7 mouse cellular contexts compared by ENCODE assay signal in the genomic region with DNA sequence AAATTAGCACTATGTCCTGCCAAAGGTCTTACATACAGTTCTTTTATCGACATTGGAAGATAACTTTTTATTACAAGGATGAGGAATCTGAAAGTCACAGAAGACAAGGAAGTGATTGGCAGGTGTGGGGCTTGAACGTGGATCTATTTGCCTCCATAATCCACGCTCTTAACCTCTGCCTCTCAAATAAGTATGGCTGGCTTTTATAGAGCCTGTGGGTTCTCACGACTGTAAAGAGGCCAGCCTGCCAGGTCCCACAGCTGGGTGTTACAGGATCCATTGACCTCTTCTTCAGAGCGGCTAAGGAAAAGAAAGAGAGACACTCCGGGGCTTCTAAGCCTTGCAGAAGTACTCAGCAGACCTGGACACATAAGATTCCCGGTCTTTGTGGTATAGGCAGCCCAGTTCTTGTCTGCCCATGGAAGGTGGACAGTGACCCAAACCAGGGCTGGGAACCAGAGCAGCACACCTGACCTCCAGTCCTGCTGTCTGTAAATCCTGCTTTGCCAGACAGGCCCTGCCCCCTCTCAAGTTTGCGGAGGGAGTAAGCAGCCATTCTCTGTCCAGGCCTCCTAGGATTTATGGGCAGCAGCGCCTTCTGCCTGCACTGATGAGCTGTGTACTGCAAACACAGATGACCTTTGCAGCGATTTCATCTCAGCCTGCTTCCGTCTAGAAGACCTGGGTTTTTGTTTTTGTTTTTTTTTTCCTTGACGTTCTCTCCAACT.
DNase-seq lines count a peak whose midpoint lies in the region; ATAC-seq and TF ChIP-seq lines count a peak whose summit lies in the region.

No protein-coding gene starts in this region.

- H3K9ac ChIP-seq in forebrain, postnatal 0 days = no peak overlapping the region
- no peak overlapping the region for H3K9ac ChIP-seq in midbrain, embryonic 14.5 days (replicated peaks; ENCODE audit: low read length)

- H3K9me3 ChIP-seq in forebrain, postnatal 0 days (ENCODE audit: low read length) = no peaks in the 10 kb centered on the region
- no peaks in the 10 kb centered on the region for H3K9me3 ChIP-seq in midbrain, embryonic 14.5 days (ENCODE audit: control insufficient read depth, low read length)

- H3K36me3 ChIP-seq in forebrain, postnatal 0 days (ENCODE audit: insufficient read depth) = no peaks in the 10 kb centered on the region
- no peaks in the 10 kb centered on the region for H3K36me3 ChIP-seq in midbrain, embryonic 14.5 days (ENCODE audit: control insufficient read depth, insufficient read depth, low read length)

- H3K4me3 ChIP-seq in forebrain, postnatal 0 days (ENCODE audit: low read depth, low read length) = no peak overlapping the region
- no peak overlapping the region for H3K4me3 ChIP-seq in midbrain, embryonic 14.5 days (replicated peaks; ENCODE audit: low read depth, low read length)

- TF ChIP-seq CTCF in forebrain, postnatal 0 days (IDR thresholded peaks at IDR 0.05; ENCODE audit: low read depth) = peak; percentile 28; the same call in 1 of the 2 replicates

- peak; percentile 14 for DNase-seq in ovary, adult 18-20 months (ENCODE audit: low spot score)
- DNase-seq in ovary, postnatal 14 days (ENCODE audit: low spot score) = no peak
- DNase-seq in forebrain, postnatal 0 days = no peak
- DNase-seq in kidney, postnatal 10 days = peak; percentile 58
- peak; percentile 64 for DNase-seq in midbrain, embryonic 14.5 days
- DNase-seq in frontal cortex, postnatal 25 days (ENCODE audit: low spot score in 2 of 2) = no peak
- DNase-seq in cerebellum, postnatal 4 days (ENCODE audit: low spot score in 2 of 2) = no peak

- WGBS in forebrain, postnatal 0 days = 33% methylated on average over 12 of the region's 12 CpGs
- WGBS in midbrain, embryonic 14.5 days = 19% methylated on average over 12 of the region's 12 CpGs

- H3K27ac ChIP-seq in forebrain, postnatal 0 days (ENCODE audit: low read depth, low read length) = no peak overlapping the region
- H3K27ac ChIP-seq in midbrain, embryonic 14.5 days (replicated peaks; ENCODE audit: low read depth, low read length) = peak overlapping the region; percentile 55; the same call in 1 of the 2 replicates

- ATAC-seq in forebrain, postnatal 0 days = no peak
- no peak for ATAC-seq in midbrain, embryonic 14.5 days (ENCODE audit: low FRiP score, low TSS enrichment)

- H3K27me3 ChIP-seq in forebrain, postnatal 0 days (ENCODE audit: insufficient read depth, low read length) = no peaks in the 10 kb centered on the region
- no peaks in the 10 kb centered on the region for H3K27me3 ChIP-seq in midbrain, embryonic 14.5 days (ENCODE audit: control insufficient read depth, insufficient read depth, low read length)

- no peak overlapping the region for H3K4me2 ChIP-seq in forebrain, postnatal 0 days (ENCODE audit: low read depth)
- no peak overlapping the region for H3K4me2 ChIP-seq in midbrain, embryonic 14.5 days (ENCODE audit: low read length)

- peaks cover 8% of the 10 kb centered on the region; the same call in 1 of the 2 replicates for H3K4me1 ChIP-seq in forebrain, postnatal 0 days (ENCODE audit: insufficient read depth)
- peaks cover 53% of the 10 kb centered on the region for H3K4me1 ChIP-seq in midbrain, embryonic 14.5 days (ENCODE audit: control insufficient read depth, insufficient read depth, low read length)

Comparison
In these comparisons a context has a peak if more than half of its experiments do, and no peak if none do; other contexts are left out.
1. DNase-seq: peak in ovary, adult 18-20 months (single experiment), kidney, postnatal 10 days (single experiment) and midbrain, embryonic 14.5 days (single experiment); none in ovary, postnatal 14 days (single experiment), forebrain, postnatal 0 days (single experiment), frontal cortex, postnatal 25 days (0 of 2) and cerebellum, postnatal 4 days (0 of 2).